Mouse (Mus musculus): ENCODE measurements around the gene Zcchc3.
A peak's percentile ranks its signal among the peaks of the same experiment; 100 is the strongest.

Zcchc3 gene

GRCm38 (mm10) chr2:152406126-152406525 lies 8.7 kb downstream of the Zcchc3 start:
- peak; percentile 95 to 99 for DNase-seq

DNA sequence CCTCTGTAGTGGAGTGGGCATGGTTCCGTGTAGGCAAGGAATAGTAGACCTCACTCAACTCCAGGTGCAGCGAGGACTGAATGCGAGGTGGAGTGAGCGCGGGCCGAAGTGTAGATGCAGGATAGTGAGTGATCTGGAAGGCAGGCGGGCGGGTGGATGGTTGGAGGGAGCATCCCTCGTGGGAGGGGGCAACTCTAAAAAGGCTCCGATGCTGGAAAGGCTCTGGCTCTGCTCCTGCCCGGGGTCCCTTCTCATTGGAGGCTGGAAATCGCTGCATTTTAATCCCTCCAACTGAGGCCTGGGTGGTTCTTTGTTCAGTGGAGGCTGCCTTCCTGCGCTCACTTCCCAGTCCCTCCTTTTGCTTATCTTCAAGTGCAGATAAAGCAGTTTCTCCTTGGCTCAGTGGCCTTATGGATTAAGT lies 15.7 kb downstream of the Zcchc3 start:
- DNase-seq: no peak

DNA sequence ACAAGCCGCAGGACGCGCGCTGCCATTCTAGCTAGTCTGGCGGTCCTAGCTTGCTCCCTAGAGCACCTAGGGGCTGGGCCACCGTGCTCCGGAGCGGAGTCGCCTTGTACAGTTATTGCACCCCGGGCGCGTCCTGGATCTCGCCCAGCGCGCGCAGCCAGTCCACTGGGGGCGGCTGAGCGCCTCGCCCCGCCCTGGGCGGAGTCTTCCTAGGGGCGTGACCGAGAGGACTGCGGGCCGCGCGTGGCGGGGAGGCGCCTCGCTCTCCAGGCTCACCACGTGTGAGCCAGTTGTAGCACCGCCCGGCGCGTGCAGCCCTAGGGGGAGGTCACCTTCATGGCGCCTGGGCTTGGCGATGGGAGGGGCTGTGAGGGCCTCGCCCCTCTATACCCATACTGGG lies 16.1 kb downstream of the Zcchc3 start:
- peak; percentile 96 to 98 for DNase-seq

- DNase-seq: peak; percentile 97 to 98
These were observed 17.0 kb downstream of the Zcchc3 start, which contains the start of gene Sox12 for GRCm38 (mm10) chr2:152397680-152398435. Gene Sox12, minus strand, starts transcription at chr2:152398063.

- DNase-seq: peak; percentile 86 to 95
These were observed 17.7 kb downstream of the Zcchc3 start for GRCm38 (mm10) chr2:152397004-152397589.

- DNase-seq: peak; percentile 92 to 96
These were observed 18.5 kb downstream of the Zcchc3 start for GRCm38 (mm10) chr2:152396110-152397003.

DNA sequence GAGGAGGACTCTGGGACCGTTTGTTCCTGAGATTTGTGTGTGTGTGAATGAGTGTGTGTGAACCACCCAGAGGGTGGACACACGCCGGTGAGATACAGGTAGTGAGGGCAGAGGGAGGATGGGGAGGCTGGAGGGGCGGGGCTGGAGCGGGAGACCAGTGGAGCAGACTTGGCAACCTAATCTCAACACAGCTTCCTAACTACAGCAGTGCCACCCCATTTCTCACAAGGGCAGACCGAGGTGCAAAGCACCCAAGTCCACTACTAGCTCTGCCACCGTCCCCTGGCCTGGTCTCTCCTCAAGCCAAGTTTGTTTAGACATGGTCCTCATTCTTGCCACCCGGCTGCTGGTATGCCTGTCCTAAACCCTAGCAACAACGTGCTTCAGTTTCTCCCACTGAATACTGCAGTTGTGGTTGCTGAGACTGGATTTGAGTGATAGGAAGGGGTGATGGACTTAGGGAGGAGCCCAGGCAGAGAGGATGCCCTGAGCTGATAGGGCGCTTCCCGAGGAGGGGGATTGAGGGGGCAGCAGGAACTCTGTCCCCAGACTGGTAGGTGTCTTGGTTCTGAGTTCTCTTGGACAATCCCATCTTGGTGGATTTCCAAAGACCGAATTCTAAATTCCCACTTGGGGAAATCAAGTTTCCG lies 19.4 kb downstream of the Zcchc3 start:
- DNase-seq: peak; percentile 16 to 35

DNA sequence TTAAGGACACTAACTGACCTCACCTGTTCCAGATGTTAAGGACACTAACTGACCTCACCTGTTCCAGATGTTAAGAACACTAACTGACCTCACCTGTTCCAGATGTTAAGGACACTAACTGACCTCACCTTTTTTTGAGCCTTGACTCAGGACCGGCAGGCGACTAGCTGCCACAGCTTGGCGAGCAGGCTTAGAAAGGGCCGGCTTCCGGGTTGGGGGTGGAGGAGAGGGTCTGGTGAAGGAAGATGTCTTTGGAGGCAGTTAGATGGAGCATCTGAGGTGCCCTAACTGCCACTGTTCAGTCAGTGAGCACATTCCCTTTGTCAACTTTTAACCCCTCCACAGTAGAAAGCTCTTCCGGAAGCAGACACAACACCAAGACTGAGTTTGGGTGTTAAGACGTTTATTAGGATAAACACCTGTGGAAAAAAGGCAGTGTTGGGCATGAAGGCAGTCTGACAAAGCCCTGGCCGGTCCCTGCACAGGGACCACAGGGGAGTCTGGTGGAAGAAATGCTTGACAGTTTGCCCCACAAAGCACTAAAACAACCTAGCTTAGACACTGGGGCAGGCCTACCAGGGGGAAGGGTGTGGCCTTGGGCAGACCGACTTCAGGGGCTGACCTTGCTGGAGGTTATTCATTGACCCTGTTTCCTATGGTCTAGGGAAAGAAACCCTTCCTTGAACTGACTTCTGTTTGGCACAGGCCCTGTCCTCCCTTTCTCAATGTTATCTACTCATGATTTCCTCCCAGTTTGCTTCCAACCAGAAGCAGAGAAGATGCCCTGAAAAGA lies 21.4 kb downstream of the Zcchc3 start:
- no peak for DNase-seq

GRCm38 (mm10) chr2:152392786-152393185 lies 22.0 kb downstream of the Zcchc3 start:
- peak in 1 of 2 experiments; percentile 65 for DNase-seq

- no peak for DNase-seq
These were observed 30.6 kb downstream of the Zcchc3 start for GRCm38 (mm10) chr2:152384191-152384590.

DNA sequence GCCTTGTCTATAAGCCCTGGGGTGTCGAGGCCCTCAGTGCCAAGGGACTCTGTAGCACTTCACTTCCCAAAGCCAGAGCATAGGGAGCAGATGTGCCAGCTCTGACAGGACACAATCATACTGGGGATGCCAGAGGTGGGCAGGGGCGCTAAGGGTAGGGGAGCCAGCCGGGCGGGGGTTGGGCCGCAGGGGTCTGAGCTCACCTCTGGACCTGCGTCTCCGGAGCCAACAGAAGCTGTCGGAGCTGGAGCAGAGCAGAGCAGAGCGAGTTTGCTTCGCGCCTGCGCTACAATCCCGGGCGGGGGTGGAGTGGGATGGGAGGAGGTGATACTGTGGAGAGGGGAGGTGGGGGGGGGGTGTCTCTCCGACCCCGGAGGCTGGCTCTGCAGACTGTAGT lies 38.5 kb downstream of the Zcchc3 start, which contains the start of gene Nrsn2:
Gene Nrsn2, minus strand, starts transcription at position 294 of the 397 bp plus-strand sequence.
- DNase-seq: no peak

DNA sequence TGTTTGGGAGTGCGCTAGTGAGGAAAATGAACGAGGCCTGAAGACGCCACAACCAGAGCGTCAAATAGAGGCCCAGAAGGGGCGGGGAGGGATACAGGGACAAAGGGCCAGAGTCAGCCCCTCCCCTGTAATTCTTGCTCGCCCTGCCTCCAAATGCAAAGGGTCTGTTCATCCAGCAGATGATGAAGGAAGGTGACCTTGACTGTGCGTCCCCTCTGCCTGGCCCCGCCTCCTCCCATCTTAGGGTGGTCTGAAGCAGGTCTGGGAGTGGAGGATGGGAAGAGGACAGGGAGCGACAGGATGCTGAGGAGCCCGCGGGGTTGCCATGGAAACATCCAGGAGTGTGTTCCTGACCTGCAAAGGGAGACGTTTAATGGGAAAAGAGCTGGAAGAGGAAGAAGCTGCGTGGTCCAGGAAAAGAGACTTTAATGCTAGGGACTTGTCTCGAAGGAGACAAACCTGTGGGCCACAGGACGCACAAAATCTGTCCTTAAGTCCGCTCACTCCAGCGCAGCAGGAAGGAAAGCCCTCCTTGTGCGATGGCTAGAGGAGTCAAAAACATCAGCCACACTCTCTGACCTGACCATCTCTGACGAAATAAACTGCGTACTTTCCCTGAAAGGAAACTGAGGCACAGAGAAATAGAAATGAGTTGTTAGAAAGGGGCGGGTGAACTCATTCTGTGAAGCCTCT lies 39.0 kb downstream of the Zcchc3 start:
- no peak for DNase-seq

DNA sequence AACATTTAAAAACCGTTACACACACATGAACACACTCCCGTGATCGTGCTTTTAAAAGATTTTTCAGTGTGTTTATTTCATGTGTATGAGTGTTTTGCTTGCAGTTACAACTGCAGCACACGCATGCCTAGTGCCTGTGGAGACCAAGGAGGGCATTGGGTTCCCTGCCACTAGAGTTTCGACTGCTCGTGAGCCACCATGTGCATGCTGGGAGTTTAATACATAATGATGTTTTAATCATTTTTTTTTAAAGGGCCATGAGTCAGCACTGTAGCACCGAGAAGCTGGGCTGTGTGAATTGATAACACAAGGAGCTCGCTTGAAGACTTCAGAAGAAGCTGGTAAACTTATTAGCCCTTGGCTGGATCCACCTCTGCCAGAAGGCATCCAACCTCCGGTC lies 41.3 kb downstream of the Zcchc3 start:
- DNase-seq: no peak

- DNase-seq: no peak
These were observed 42.2 kb downstream of the Zcchc3 start for GRCm38 (mm10) chr2:152372661-152373060.

DNA sequence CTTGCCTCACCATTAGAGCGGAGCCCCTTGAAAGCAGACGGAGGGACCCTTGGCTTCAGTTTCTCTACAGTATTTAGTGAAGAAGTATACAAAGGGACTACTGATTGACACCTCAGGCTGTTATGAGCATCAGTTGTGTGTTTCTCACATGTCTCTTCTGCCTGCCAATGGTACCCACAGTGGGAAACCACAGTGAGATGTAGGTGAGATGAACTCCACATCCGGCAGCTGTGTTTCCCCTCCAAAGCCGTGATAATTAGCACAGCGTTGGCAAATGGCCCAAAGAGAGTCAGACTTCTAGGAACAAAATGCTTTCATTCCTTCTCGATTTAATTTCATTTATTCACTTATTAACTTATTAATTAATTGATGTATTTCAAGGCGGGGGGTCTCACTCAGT lies 42.7 kb downstream of the Zcchc3 start:
- DNase-seq: no peak

- peak; percentile 57 to 71 for DNase-seq
These were observed 46.2 kb downstream of the Zcchc3 start for GRCm38 (mm10) chr2:152368532-152369140.

- no peak for DNase-seq
These were observed 46.9 kb downstream of the Zcchc3 start for GRCm38 (mm10) chr2:152367917-152368316.

GRCm38 (mm10) chr2:152363245-152364147 lies 51.3 kb downstream of the Zcchc3 start:
- DNase-seq: peak; percentile 81 to 84

Data from lung, postnatal 4 days (tissue).